In genomic region chr12:111977138-111977537, GRCm38 (mm10) we compare ENCODE assay signal across 8 mouse cellular contexts. TPM values are rescaled to one million over a fixed set of nuclear protein-coding genes. Genes with fewer than 3 reads are reported as not detected.
DNase-seq lines count a peak whose midpoint lies in the region; ATAC-seq and TF ChIP-seq lines count a peak whose summit lies in the region.

No protein-coding gene starts in this region.

- no peak overlapping the region for H3K4me3 ChIP-seq in kidney, postnatal 0 days (replicated peaks; ENCODE audit: low read depth, low read length)
- H3K4me3 ChIP-seq in heart, embryonic 14.5 days (ENCODE audit: control insufficient read depth in 1 of 2, insufficient read depth in 1 of 2, low read depth in 1 of 2, low read length in 2 of 2), result no peak overlapping the region

- ATAC-seq in kidney, postnatal 0 days (replicated peaks; ENCODE audit: low FRiP score, low read depth), result no peak
- peak; percentile 77 for ATAC-seq in heart, embryonic 14.5 days (ENCODE audit: insufficient number of reproducible peaks, insufficient read depth, low FRiP score, low read depth)

- H3K4me1 ChIP-seq in kidney, postnatal 0 days (replicated peaks; ENCODE audit: insufficient read depth, low read length), result no peaks in the 10 kb centered on the region
- H3K4me1 ChIP-seq in heart, embryonic 14.5 days (ENCODE audit: control insufficient read depth in 2 of 2, insufficient read depth in 2 of 2, low read length in 2 of 2), result peaks cover 21 to 31% of the 10 kb centered on the region in 2 experiments

- peak; percentile 44 to 70 for DNase-seq in cerebellum, postnatal 14 days
- no peak for DNase-seq in cerebellum, postnatal 4 days (ENCODE audit: low spot score in 2 of 2)
- DNase-seq in kidney, postnatal 0 days (ENCODE audit: low spot score), result peak; percentile 25
- DNase-seq in kidney, adult 18-20 months, result no peak
- peak; percentile 41 for DNase-seq in lung, postnatal 25 days (ENCODE audit: low spot score)
- DNase-seq in spleen, postnatal 14 days (ENCODE audit: low spot score in 2 of 2), result no peak
- no peak for DNase-seq in cerebellum, postnatal 25 days

- H3K27me3 ChIP-seq in kidney, postnatal 0 days (ENCODE audit: insufficient read depth, low read length), result no peaks in the 10 kb centered on the region
- no peaks in the 10 kb centered on the region for H3K27me3 ChIP-seq in heart, embryonic 14.5 days (ENCODE audit: control insufficient read depth, insufficient read depth, low read length)

- no peaks in the 10 kb centered on the region for H3K36me3 ChIP-seq in kidney, postnatal 0 days (ENCODE audit: insufficient read depth, low read length)
- no peaks in the 10 kb centered on the region for H3K36me3 ChIP-seq in heart, embryonic 14.5 days (ENCODE audit: control insufficient read depth, insufficient read depth, low read length)

- no peak for TF ChIP-seq CTCF in kidney, postnatal 0 days (IDR thresholded peaks at IDR 0.05; ENCODE audit: low read depth)

- H3K27ac ChIP-seq in kidney, postnatal 0 days, result no peak overlapping the region
- H3K27ac ChIP-seq in heart, embryonic 14.5 days (replicated peaks in 1 of 2; ENCODE audit: control insufficient read depth in 1 of 2, insufficient read depth in 1 of 2, low read depth in 2 of 2, low read length in 2 of 2), result peak overlapping the region; percentile 86 to 96

- no peaks in the 10 kb centered on the region for H3K9me3 ChIP-seq in kidney, postnatal 0 days (replicated peaks; ENCODE audit: low read length)
- H3K9me3 ChIP-seq in heart, embryonic 14.5 days (ENCODE audit: control insufficient read depth, low read length), result no peaks in the 10 kb centered on the region

- no peak overlapping the region for H3K9ac ChIP-seq in kidney, postnatal 0 days (ENCODE audit: low read depth, low read length)
- peak overlapping the region; percentile 39; the same call in 1 of the 2 replicates for H3K9ac ChIP-seq in heart, embryonic 14.5 days (ENCODE audit: low read length)

- 45% methylated on average over 6 of the region's 6 CpGs for WGBS in kidney, postnatal 0 days
- WGBS in heart, embryonic 14.5 days, result 23% methylated on average over 6 of the region's 6 CpGs

- H3K4me2 ChIP-seq in kidney, postnatal 0 days (ENCODE audit: low read length), result no peak overlapping the region
- H3K4me2 ChIP-seq in heart, embryonic 14.5 days (ENCODE audit: low read length), result peak overlapping the region; percentile 14; the same call in 1 of the 2 replicates

RNA-seq across cellular contexts. Expression of gene Rd3l, which starts 4.0 kb away (rescaled TPM):
- polyA plus RNA-seq in kidney, postnatal 0 days (2015; fragmentation: Nextera tagmentation; extraction: Ambion mirVana), result not detected in 2 replicates
- polyA plus RNA-seq in heart, embryonic 14.5 days (2014; fragmentation: Nextera tagmentation; extraction: Ambion mirVana), result 1.0 and 1.9 TPM in 2 replicates

RNA-seq across cellular contexts. Expression of gene Tdrd9, which starts 5.8 kb away (rescaled TPM):
- 0.18 and 0.32 TPM in 2 replicates for polyA plus RNA-seq in kidney, postnatal 0 days (2015; fragmentation: Nextera tagmentation; extraction: Ambion mirVana)
- polyA plus RNA-seq in heart, embryonic 14.5 days (2014; fragmentation: Nextera tagmentation; extraction: Ambion mirVana), result 0.16 and 0.49 TPM in 2 replicates

RNA-seq across cellular contexts. Expression of gene Atp5mpl, which starts 10.4 kb away (rescaled TPM):
- polyA plus RNA-seq in kidney, postnatal 0 days (2015; fragmentation: Nextera tagmentation; extraction: Ambion mirVana), result 1,132 and 1,318 TPM in 2 replicates
- 1,909 and 2,053 TPM in 2 replicates for polyA plus RNA-seq in heart, embryonic 14.5 days (2014; fragmentation: Nextera tagmentation; extraction: Ambion mirVana)

Comparison
In these comparisons a context has a peak if more than half of its experiments do, and no peak if none do; other contexts are left out.
1. DNase-seq: peak in cerebellum, postnatal 14 days (2 of 2), kidney, postnatal 0 days (single experiment) and lung, postnatal 25 days (single experiment); none in cerebellum, postnatal 4 days (0 of 2), kidney, adult 18-20 months (single experiment), spleen, postnatal 14 days (0 of 2) and cerebellum, postnatal 25 days (0 of 2).